Mouse (Mus musculus): Measurements from ENCODE around the gene Mettl25.

GRCm38 (mm10) chr10:105797250-105797924 is 43.8 kb downstream of the Mettl25 start:
- TF ChIP-seq MAX (IDR thresholded peaks at IDR 0.05) (no peak), CTCF (IDR thresholded peaks at IDR 0.05; ENCODE audit: control insufficient read depth, insufficient read depth, insufficient read length) (no peak)

Data from C2C12 (cell line).